Mouse (Mus musculus): Measurements from ENCODE around the gene Gpatch11.
"Not testable (repeated sequence)": the region's sequence is repeated elsewhere in the genome, so short reads cannot be mapped to it uniquely, and the experiment has no call there.

Gene Gpatch11
- long read RNA-seq, experiment 1, full-length matches to known transcripts, result 3 of 13 reads
- long read RNA-seq, experiment 1, partial matches to known transcripts, result 6 of 13 reads
- long read RNA-seq, experiment 1, other reads (novel, unspliced or antisense), result 4 of 13 reads
- long read RNA-seq, experiment 2, full-length matches to known transcripts, result 7 of 21 reads
- long read RNA-seq, experiment 2, partial matches to known transcripts, result 10 of 21 reads
- long read RNA-seq, experiment 2, other reads (novel, unspliced or antisense), result 4 of 21 reads

- intact Hi-C loops (cut with DNase I), result loop anchor here (10.0 kb wide), 1 partner anchor 90 kb away; no protein-coding TSS in a partner anchor
Observed at GRCm38 (mm10) chr17:78834856-78835835, at the start of gene Gpatch11, which contains the start of gene Heatr5b. Gpatch11 (plus strand) TSS chr17:78835567. Heatr5b (minus strand) TSS chr17:78835364.

GRCm38 (mm10) chr17:78788273-78788672 is 47.1 kb upstream of the Gpatch11 start:
- intact Hi-C loops (cut with DNase I), result not testable (repeated sequence)

GRCm38 (mm10) chr17:78791068-78791689 is 44.2 kb upstream of the Gpatch11 start:
- intact Hi-C loops (cut with DNase I), result no loop called here

- intact Hi-C loops (cut with DNase I), result no loop called here
Observed at GRCm38 (mm10) chr17:78791690-78792070, 43.7 kb upstream of the Gpatch11 start.

- intact Hi-C loops (cut with DNase I), result no loop called here
Observed at GRCm38 (mm10) chr17:78792122-78792521, 43.2 kb upstream of the Gpatch11 start.

- intact Hi-C loops (cut with DNase I), result no loop called here
Observed at GRCm38 (mm10) chr17:78794390-78794789, 41.0 kb upstream of the Gpatch11 start.

GRCm38 (mm10) chr17:78797222-78797621 is 38.1 kb upstream of the Gpatch11 start:
- intact Hi-C loops (cut with DNase I), result no loop called here

GRCm38 (mm10) chr17:78809019-78809418 is 26.3 kb upstream of the Gpatch11 start:
- intact Hi-C loops (cut with DNase I), result loop anchor here (5.0 kb wide), 1 partner anchor 52 kb away; no protein-coding TSS in a partner anchor

- intact Hi-C loops (cut with DNase I), result loop anchor here (5.0 kb wide), 1 partner anchor 52 kb away; no protein-coding TSS in a partner anchor
Observed at GRCm38 (mm10) chr17:78809582-78809981, 25.8 kb upstream of the Gpatch11 start.

GRCm38 (mm10) chr17:78824346-78824745 is 11.0 kb upstream of the Gpatch11 start:
- intact Hi-C loops (cut with DNase I), result no loop called here

- intact Hi-C loops (cut with DNase I), result loop anchor here (10.0 kb wide), 1 partner anchor 89 kb away; no protein-coding TSS in a partner anchor
Observed at GRCm38 (mm10) chr17:78836056-78836455, 689 bp downstream of the Gpatch11 start.

GRCm38 (mm10) chr17:78842271-78842928 is 7.0 kb downstream of the Gpatch11 start:
- intact Hi-C loops (cut with DNase I), result no loop called here

GRCm38 (mm10) chr17:78856243-78856642 is 20.9 kb downstream of the Gpatch11 start:
- intact Hi-C loops (cut with DNase I), result no loop called here

GRCm38 (mm10) chr17:78873886-78874285 is 38.5 kb downstream of the Gpatch11 start:
- intact Hi-C loops (cut with DNase I), result no loop called here

- intact Hi-C loops (cut with DNase I), result no loop called here
Observed at GRCm38 (mm10) chr17:78881878-78882304, 46.5 kb downstream of the Gpatch11 start.

- intact Hi-C loops (cut with DNase I), result no loop called here
Observed at GRCm38 (mm10) chr17:78882401-78883112, 47.2 kb downstream of the Gpatch11 start, which contains the start of gene Eif2ak2. Eif2ak2 (minus strand) TSS chr17:78882573.

- intact Hi-C loops (cut with DNase I), result no loop called here
Observed at GRCm38 (mm10) chr17:78883291-78883690, 47.9 kb downstream of the Gpatch11 start.

GRCm38 (mm10) chr17:78885286-78886065 is 50.1 kb downstream of the Gpatch11 start:
- intact Hi-C loops (cut with DNase I), result no loop called here

GRCm38 (mm10) chr17:78888554-78888953 is 53.2 kb downstream of the Gpatch11 start:
- intact Hi-C loops (cut with DNase I), result no loop called here

Measured in adrenal gland (tissue).